Mouse (Mus musculus) hematopoietic stem cell, adult 5-6 weeks (primary cell): ENCODE measurements around the gene Ust. TPM values are rescaled to one million over a fixed set of nuclear protein-coding genes. Genes with fewer than 3 reads are reported as not detected.

ENCODE experiments used
- ATAC-seq, 2 experiments: fragments of 125-278 bp in 1 of 2; replicated peaks in 1 of 2; 2 replicates each; pipeline ENCODE4 v1.8.0; 2016 to 2017; ENCODE audit warnings: inconsistent platforms in 2 of 2, mild to moderate bottlenecking in 2 of 2, moderate number of reproducible peaks in 2 of 2, low read depth in 1 of 2, moderate TSS enrichment in 1 of 2; ENCODE audit not compliant: low FRiP score in 2 of 2, poor library complexity in 2 of 2, severe bottlenecking in 2 of 2, insufficient read depth in 1 of 2, low TSS enrichment in 1 of 2
- total RNA-seq: library from RNA; stranded (forward); fragments of 172-1452, 232-1000 nt; gene quantifications from 2 replicates; pipeline ENCODE4 v1.2.3, GENCODE M21; 2017

The Ust gene
- total RNA-seq, 1 experiment from 2014 or later = 0.79 TPM

DNA sequence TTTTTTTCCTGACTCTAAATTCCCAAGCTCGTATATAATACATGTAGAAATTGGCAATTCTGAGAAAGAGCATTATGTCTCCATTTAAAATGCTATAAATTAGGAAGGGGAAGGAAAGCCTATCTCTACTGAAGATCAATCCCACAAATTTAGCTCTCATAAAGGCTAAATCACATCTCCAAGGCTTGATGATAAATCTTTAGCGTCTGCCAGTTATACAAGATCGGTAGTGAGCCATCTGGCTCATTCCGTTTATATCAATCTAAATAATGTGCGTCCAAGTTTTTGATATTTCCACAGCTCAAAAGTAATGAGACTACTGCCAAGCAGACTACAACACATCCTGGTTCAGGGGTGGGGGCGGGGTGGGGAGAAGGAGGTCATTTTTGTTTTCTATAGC is 6.4 kb downstream of the Ust start:
- ATAC-seq = no peak

DNA sequence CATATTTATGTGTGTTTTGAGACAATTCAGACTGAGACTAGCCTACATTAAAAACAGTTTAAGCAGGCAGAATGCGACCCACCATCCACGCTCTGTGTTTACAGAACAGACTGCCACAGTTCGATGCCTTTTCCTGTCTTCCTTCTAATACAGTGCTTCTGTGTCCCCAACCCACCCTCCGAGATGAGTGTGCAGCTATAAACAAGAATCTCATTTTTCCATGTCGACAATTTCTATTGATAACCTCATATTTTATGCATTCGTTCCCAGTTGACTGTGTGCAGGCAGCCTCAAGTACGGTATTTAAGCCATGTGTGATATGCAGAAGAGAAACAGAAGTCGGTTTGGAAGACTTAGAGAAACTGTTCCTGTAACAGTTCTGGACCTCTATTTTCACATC is 6.9 kb downstream of the Ust start:
- ATAC-seq = no peak

DNA sequence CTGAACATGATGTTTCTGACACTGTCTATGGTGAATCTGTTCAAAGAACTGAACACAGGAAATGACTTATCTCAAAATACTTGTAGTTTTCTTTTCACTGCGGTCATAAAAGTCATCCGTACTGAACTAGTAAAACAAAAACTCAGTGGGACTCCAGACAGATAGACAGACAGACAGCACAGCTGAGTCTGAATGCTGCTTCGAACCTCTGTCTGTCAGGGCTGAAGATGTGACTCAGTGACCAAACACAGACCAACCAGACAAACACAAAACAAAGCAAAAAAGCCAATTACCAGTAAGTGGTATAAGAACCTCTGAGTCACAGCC is 12.4 kb downstream of the Ust start:
- 0 out of 4 replicates have a peak, but pooled peaks of 1 of the 2 experiments have one; percentile 8 for ATAC-seq

DNA sequence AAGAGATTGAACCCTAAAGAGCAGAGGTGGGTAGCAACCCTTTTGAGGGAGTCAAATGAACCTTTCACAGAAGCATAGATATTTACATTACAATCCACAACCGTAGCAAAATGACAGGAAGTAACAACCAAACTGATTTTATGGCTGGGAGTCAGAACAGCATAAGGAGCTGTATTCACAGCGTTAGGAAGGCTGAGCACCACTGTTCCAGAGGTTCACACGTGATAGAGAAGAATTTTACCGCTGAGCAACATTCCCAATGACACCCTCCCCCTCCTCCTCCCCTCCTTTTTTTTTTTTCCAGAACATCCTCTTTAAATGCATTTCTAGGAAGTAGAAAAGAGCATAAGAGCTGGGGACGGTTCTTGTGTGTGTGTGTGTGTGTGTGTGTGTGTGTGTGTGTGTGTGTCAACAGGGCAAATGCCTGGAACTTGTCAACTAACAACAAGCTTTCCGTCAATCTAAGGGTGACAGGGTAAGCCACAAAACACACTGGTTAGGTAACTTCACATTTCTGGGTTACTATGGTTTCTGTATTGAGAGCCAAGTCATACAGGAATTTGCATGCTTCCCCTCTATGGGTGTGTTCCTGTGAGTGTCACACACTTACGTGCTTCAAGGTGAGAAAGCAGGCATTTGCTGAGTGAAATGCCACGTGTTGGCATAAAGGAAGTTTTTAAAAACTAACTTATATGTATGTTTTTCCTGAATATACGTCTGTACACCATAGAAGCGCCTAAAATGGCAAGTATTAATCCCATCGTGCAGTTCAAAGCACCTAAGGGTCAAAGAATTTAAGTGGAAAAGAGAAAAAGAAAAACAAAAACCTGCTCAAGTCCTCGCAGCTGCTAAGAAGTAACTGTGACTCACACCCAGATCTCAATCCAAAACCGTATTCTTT is 13.0 kb downstream of the Ust start:
- ATAC-seq = peak; percentile 84 to 97

DNA sequence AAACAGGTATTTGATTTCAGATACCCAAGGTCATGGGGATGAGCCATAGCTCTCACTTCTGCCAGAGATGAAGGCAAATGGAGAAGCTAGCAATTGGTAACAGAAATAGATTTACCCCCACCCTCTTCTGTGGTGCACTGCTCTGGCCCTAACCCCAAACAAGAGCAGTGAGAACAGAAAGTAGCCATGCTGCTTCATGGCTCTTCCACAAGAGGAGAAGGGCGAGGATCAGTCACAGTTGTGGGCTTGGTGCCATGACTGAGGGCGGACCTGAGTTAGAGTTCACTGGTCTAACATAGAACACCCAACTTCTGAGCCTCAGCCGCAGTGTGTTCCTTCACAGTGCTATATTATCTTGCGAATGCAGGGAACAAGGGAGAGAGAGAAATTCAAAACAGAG is 13.8 kb downstream of the Ust start:
- ATAC-seq = no peak

DNA sequence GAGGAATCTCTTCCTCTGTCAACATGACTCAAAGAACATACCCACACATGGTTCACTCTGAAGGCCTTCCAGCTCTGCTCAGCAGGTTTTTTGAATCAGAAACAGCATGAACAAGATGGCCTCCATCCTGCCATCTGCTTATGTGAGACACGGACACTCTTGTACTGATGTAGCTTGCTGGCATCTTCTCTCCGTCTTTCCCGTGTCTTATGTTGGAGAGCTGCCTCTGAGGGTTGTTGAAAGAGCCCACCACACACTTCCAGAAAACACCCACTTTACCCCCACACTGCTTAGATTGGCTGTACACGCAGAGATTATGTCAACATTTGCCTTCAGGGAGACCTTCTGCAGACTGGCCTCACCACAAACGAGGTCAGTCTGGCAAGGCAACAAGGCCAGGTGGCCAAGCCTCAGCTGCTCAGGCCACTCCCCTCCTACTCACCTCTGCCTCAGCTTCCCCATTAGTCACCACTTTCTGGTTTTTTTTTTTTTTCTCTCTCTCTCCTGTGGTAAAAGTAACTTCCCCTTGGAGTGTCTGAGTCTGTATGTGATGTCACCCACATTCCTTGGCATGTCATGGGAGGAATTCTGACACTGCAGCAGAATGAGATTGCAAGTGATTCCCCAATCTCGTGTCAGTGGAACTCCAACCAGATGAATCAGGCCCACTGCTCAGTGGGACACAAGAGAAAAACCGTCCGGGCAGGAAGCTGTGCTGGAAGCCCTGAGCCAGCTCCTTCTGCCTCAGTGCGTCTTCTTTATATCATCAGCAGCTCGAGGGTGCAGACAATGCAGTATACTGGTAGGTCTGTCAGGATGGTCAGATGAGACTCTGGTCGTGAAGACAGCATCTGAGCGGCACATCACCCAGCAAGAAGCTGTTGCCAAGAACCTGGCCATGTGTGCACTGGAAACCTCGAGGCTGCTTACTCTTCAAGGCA is 19.4 kb downstream of the Ust start:
- peak in 1 of 2 experiments; percentile 49; a peak in 2 of 4 replicates for ATAC-seq

DNA sequence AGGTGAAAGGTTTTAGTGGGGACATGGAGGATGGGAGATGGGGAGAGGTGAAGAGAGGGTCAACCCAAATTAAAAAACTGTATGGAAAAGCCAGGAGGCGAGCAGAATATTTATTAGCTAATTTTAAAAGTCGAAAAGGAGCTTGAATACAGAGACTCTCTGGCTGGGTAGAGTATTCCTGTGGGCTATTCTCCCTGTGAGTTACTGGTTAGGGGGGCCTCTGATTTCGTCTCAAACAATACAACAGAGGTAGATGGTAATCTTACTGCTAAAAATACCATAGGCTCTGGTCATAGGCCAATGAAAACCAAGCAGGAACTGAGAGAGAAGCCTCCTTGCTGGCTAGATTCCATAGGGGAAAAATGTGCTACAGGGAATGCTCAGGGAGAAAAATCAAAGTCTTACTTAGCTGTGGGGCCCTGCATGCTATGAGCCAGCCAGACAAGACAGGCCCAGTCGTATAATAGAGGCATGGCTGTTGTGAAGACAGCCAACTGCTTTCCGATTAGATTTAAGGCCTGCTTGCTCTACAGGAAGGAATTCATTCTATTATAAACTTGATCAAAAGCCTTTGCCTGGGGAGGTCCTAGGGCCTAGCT is 23.0 kb downstream of the Ust start:
- no peak for ATAC-seq

DNA sequence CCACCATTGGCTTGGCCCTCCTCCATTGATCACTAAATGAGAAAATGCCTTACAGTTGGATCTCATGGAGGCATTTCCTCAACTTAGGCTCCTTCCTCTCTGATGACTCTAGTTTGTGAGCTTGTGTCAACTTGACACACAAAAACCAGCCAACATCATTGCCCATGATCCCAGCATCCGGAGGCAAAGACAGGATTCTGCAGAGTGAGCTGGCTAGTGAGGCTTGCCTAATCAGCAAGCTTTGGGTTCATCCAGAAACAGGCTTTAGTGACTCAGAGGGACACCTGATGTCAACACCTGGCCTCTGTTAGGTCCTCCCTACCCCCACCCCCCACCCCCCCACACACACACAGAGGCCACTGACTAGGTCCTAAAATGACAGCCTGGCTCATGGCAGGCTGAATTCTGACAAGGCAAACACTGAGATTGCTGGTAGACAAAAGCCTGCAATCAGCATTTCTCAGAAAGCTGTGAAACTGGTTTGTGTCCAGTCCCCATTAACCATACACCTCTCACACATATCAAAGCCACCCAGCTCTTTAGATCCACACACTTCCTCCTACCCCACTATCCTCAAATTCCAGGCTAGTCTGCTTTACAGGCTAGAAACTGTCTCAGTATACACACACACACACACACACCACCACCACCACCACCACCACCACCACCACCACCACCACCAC is 26.6 kb downstream of the Ust start:
- no peak for ATAC-seq

DNA sequence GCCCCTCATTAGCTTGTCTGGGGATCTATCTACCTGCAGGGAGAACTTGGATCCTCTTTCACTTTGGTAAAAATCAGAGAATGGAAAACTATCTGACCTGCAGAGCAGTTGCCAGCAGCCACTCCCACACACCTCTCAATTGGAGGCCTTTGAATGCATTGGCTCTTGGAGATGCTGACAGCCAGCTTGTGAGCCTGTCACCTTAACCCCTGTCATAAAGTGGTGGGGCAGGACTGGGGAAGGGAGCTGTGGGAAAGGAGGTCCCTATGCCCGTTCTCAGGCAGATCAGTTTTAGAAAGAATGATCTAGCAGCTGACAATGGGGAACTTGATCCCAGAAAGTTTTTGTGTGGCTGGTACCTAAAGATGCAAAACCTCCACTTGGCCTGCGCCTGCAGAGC is 31.2 kb downstream of the Ust start:
- no peak for ATAC-seq

DNA sequence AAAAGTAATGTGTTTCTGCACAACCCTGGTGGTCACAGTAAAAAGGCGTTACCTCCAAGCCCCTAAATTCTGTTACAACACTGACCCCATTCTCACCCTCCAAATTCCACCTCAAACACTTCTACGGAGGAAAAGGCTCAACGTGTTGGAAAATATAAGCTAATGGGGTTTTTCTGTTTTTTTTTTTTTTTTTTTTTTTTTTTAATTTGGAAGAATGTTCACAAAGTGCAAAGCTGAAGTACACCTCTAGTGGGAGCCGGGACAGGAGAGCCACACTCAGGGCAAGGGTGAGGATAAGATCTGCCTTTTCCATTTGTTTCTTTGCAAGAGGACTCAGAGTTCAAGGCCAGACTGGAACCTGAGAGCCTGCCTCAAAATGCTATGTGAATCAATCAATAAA is 34.1 kb downstream of the Ust start:
- ATAC-seq = no peak

DNA sequence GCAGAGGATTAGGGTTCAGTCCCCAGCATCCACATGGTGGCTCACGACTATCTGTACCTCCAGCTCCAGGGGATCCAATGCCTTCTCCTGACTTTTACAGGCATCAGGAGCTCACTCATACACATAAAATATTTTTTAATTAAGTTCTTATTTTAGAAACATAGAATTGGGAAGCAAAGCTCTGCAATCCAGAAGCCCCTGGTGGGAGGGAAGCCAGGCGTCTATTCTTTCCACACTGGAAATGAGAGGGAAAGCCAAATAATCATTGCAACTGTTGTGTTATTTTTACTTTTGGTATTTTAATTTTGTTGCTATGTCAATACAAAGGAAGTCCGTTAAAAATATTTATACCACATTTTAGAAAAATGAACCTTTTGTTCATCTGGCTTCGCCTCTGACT is 35.8 kb downstream of the Ust start:
- ATAC-seq = no peak

DNA sequence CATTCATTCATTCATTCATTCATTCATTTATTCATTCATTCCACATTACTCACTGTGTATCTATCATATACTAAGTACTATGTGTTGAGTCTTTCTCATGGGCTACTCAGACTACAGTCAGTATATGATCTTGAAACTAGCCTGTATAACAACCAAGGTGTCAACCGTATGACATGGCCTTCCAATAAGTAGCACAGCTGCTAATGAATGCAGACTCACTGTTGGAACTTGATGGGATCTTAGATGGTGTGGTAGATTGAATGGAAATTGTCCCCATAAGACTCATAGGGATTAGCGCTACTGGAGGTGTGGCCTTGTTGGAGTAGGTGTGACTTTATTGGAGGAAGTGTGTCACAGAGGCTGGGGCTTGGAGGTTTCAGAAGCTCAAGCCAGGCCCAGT is 38.8 kb downstream of the Ust start:
- no peak for ATAC-seq

DNA sequence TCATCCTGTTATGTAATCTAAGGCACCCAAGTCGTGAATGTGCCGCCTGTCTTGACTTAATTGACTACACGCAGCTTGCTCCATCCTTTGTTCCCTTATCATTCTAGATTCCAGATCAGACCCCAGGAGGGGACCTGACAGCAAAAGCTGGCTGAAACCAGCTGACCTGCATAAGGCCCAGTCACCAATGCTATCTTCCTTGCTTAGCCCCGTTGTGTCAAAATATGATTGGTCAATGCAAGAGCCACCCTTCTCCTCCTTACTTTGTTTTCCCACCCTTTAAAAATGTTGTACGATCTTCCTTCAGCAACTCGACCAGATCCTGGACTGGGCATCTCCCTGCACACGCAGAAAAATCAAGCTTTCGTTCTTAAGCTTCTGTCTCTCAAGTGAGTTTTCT is 40.7 kb downstream of the Ust start:
- ATAC-seq = no peak

DNA sequence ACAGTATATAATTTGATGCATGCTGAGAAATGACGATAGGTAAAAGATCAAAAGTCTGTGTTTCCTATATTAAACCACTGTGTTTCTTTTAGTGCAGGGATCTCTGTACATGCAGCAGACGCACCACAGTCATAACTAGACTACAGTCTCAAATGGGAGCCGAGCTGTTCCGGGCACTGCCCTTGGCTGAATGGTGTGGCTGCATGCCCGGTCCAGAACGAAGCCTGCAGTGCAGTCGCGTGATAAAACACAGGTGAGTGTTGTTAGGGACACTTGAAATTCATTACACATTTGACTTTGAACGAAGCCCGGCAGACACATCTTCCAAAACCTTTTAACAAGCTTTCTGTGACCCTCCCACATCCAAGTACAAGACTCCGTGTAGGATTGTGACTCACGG is 46.6 kb downstream of the Ust start:
- no peak for ATAC-seq

DNA sequence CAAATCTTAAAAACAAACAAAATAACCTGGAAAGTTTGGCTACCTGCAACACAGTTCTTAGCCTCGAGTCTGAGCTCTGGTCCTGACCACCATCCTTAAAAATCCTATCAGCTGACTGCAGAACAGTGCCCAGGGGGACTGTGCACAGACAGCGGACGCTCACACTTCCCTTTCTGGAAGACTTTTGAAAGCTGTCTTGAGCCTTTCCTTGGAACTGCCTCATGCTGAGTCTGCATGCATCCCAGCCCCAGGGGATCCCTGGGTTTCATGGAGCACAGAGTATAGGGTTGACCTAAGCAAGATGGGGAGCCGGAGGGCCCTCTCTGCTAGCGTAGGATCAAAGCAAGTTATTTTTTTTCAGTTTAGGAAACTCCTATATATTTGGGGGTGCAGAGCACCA is 47.6 kb downstream of the Ust start:
- no peak for ATAC-seq

DNA sequence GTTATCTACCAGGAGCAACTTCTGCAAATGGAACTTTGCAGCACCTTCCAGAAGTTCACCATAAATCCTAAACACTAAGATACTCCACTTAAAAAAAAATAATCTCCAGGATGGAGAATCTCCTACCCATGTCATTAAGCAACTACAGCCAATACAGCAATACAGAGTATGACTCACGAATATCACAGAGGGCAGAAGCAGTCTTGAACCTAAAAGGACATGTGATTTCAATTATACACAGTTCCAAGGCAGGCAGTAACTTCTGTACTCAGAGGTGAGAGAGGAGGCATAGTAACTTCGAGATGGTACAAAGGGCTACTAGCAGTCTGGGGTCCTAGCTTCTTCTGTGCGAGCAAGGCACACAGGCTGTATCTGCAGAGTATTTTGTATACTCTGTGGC is 49.1 kb downstream of the Ust start:
- no peak for ATAC-seq

DNA sequence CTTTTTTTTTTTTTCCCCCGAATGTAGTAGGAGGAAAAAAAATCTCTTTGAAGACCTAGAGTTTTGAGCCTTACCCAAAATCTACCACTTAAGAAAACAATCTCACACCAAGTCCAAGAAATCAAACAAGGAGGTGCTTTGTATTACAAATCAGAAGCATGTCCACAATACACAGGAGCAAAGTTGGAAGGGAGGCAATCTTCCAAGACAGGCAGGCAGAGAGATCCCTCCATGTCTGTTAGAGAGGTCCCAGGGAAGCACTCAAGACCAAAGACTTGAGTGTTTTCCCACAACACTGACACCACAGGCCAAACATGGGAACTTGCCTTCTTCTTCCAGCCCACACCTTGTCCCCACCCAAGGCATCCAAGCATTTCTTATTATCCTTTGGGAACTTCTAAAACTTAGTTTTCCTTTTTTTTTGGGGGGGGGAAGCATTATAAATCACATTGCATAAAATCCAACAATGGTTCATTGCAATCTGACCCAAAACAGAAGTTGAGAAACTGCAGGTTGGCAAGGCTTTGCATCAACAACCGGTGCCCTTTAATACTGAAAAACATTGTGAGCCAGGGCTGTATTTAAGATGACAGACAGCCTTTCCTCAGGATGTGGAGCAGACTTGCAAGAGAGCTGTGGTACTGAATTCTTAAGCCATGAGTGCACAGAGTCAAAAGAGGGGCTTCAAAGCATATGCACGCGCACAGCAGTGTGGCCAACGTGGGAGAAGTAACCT is 49.8 kb downstream of the Ust start:
- ATAC-seq = no peak
